Mouse (Mus musculus) thymus, postnatal 14 days (tissue): Measurements from ENCODE around the gene Papolg.
A peak's percentile ranks its signal among the peaks of the same experiment; 100 is the strongest.
"Not testable (repeated sequence)": the region's sequence is repeated elsewhere in the genome, so short reads cannot be mapped to it uniquely, and the experiment has no call there.

Experiments
- DNase-seq: peaks from one replicate; pipeline ENCODE4 v3.0.0; 2021

Gene Papolg

GRCm38 (mm10) chr11:23895060-23895426, at the start of gene Papolg:
Gene Papolg (minus strand): TSS chr11:23895253.
- DNase-seq: peak; percentile 96

- peak; percentile 16 for DNase-seq
These were observed 33.1 kb upstream of the Papolg start for GRCm38 (mm10) chr11:23928146-23928545.

DNA sequence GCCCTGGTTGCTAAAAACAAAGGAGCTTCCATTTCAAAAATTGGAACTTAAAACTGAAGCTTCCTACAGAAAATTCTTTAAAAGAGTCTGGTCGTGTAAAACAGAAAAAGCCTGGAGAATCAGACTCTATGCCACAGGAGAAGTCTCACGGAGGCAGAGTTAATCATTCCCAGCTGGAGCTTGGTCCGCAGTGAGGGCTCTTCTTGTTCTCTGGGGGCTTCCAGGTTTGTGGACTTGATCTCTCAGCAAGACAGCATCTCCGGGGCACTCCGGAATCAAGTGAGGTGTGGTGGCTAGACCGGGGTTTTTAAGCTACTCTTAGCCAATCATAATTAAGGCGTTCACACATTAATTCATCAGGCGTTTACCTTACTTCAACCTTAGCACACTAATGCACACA, 32.6 kb upstream of the Papolg start:
- no peak for DNase-seq

DNA sequence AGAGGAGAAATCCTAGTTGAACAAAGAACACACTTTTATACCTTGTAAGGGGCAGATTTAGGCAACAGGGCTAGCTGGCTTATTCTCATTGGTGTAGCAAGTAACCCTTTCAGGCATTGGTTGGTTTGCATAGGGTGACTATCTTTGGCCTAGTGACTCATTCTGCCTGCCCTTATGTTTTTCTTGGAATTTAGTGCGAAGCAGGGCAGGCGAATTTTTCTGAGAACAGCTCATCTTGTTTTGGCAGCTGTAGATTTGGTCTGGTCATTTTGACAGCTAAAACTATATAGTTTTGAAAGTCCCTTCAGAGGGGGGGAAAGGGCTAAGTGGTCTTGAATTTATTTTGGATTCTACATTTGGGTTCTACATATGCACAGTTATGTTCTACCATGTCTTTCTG, 18.8 kb upstream of the Papolg start:
- DNase-seq: not testable (repeated sequence)

- no peak for DNase-seq
These were observed 8.9 kb upstream of the Papolg start for GRCm38 (mm10) chr11:23903909-23904308.

GRCm38 (mm10) chr11:23894141-23895059, 653 bp downstream of the Papolg start:
- peak; percentile 79 for DNase-seq

DNA sequence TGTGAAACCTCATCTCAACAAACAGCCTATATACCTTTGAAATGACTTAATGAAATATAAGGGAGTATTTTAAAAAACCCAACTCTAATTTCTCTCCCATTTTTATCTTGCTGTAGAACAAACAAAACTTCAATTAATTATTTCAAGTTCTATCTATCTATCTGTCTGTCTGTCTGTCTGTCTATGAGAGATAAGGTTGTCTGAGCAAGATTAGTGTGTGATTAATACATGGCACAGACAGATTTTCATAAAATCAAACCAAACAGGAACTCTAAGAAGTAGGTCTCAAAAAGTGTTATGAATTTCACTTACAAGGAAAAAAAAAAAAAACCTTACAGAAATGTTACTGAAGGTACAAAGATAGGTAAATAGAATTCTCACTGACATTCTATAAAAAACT, 1.5 kb downstream of the Papolg start:
- DNase-seq: no peak

GRCm38 (mm10) chr11:23864326-23864725, 30.7 kb downstream of the Papolg start:
- no peak for DNase-seq

GRCm38 (mm10) chr11:23856723-23857112, 38.3 kb downstream of the Papolg start:
- peak; percentile 25 for DNase-seq

- peak; percentile 76 for DNase-seq
These were observed 38.9 kb downstream of the Papolg start for GRCm38 (mm10) chr11:23856054-23856722.

DNA sequence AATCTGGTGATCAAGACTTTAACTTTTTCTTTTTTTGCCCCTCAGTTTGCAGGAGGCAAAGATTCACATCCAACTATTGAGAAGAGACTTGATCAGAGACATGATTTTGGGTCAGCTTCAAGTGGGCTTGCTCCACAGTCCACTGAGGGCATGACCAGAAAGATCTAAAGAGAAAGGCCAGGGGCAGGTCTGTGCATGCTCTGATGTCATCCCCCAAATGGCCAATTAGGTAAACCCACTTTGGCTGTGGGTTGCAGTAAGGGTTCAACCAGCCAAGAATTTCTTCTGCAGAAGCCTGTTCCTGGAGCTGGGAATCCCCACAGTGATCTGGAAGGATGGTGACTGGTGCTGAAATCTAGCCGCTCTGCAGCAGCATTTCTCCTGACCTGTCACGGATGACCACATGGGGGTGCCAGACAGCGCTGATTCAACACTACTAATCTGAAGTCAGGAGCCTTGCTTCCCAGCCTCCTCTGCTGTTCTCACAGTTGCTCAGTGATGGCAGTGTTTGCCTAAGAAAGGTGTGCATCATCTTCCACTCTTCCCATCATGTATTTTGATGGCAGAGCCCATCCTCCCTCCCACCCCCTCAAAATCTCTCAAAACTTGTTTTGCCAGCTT, 39.8 kb downstream of the Papolg start:
- DNase-seq: peak; percentile 85

GRCm38 (mm10) chr11:23853306-23853705, 41.7 kb downstream of the Papolg start:
- DNase-seq: peak; percentile 42

DNA sequence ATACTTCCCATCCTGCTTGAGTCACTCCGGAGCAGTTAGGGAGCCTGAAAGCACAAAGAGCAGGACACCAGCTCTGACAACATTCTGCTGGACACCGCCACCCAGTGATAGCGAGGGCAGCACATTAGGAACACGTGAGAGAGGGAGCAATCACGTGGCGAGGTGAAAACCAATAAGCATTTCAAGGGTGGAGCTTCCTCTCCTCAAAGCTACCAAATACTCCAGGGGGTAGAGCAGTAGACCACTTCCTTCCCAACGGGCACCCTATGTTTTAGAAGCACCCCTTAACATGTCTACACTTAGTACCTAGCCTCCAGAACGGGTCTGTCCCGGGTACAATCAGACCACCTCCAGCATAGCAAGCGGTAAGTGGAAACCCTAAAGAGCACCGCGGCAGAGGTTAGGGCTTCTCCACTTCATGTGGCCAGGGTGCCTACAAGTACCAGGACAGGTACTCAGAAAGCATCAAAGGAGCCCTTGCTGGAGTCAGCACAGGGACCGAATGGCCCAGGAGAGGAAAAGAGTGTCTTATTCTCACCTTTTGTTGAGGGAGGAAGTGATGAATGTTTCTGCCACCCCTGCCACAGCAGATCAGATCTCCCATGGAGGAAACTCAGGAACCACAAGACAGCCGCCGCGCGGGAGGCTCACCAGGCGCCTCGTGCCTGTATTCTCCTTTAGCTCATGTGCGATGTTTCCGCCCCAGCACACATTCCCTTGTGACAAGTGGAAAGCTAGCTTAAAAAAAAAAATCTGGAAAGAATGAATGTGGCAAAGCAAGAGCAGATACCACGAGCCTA, 48.8 kb downstream of the Papolg start:
- DNase-seq: peak; percentile 85

- DNase-seq: no peak
These were observed 71.8 kb downstream of the Papolg start for GRCm38 (mm10) chr11:23823244-23823643.

DNA sequence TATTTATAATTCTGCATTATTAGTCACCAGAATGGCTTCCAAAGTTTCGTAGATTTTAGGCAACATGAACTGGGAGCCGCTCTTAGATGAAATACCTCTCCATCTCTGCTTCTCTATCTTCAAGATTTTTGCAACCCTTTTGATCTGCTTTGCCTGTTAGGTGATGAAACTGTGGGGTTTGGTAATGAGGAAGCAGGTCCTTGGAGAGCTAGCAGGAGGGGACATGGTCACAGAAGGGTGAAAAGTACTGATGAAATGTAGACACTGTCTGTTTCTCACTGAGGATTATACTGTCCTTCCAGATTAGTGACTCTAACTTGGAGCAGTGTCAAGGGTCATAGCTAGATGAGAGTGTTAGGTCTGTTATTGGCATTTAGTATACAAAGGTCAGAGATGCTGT, 73.4 kb downstream of the Papolg start:
- no peak for DNase-seq

DNA sequence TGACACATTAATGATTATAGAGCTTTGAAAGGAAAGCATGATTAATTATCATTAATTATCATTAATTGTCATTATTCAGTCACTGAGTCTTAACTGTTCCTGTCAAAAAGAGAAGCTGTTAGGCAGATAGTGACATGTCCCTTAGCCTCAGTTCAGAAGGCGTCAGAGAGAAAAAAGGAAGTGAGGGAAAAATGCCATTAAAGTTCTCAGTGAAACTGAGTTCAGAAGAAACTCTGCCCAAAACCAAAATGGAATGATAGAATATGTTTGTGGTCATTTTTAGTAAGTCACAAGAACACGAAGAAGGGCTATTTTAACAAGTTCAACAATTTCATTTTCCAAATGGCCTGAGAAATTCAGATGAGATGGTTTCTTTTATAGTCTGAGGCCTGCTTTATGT, 74.1 kb downstream of the Papolg start:
- DNase-seq: no peak

- peak; percentile 6 for DNase-seq
These were observed 76.3 kb downstream of the Papolg start for GRCm38 (mm10) chr11:23818745-23819144.
